Mouse (Mus musculus) R1 (cell line): Measurements from ENCODE around the gene Mrpl43.

Experiments used
- DNase-seq: peaks from one replicate; pipeline ENCODE4 v3.0.0-alpha.2; 2018; ENCODE audit warnings: low read depth, low spot score

The Mrpl43 gene

DNA sequence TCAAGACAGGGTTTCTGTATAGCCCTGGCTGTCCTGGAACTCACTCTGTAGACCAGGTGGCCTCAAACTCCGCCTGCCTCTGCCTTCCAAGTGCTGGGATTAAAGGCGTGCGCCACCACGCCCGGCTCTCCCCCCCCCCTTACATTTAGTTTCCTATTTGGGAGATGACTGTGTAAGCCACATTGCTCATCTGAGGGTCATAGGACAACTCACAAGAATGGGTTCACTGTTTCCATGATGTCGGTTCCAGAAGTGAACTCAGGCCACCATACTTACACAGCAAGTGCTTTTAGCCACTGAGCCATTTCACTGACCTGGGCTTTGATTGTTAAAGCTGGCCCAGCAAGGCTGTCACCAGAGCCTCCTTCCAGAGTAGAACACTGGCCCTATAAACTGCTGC, 29.1 kb downstream of the Mrpl43 start:
- DNase-seq: no peak

- DNase-seq: no peak
Measured at GRCm38 (mm10) chr19:44976636-44977035, 29.6 kb downstream of the Mrpl43 start.

DNA sequence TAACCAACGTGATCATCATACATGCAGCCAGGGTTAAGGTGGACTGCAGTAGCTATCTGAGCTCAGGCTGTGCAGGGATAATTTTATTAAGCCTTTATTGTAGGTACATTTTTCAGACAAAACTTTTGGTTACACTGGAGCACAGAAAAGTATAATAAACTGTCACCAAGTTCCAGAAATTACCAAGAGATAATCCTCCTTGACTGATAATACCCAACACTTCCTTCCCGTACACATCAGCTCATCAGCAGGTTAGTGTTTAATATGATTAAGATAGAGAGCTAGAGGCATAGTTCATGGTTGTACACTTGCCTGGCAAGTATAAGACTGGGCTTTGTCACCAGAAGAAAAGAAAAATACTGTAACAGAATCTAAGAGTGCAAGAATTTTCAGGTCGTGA, 37.9 kb downstream of the Mrpl43 start:
- no peak for DNase-seq

- no peak for DNase-seq
Measured at GRCm38 (mm10) chr19:44965978-44966377, 40.3 kb downstream of the Mrpl43 start.

DNA sequence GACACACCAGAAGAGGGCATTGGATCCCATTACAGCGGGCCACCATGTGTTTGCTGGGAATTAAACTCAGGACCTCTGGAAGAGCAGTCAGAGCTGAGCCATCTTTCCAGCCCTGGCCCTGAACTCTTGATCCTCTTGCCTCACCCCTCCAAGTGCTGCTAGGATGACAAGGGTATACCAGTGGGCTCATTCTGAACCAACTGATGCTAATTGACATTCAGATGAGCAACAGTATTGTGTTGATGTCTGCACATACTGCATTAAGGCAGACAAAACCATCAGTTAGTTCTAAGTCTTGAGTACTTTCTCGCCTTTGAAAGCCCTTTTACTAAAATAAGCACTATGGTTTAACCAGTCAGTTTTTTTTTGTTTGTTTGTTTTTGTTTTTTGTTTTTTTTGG, 46.6 kb downstream of the Mrpl43 start:
- peak; percentile 48 for DNase-seq
